Mouse (Mus musculus) E14TG2a.4 (cell line): ENCODE measurements at regions not wholly inside any gene's neighbourhood (a gene's known extent, or its start where the extent isn't known, plus 50 kb on each side); places are given as distances from the start of the nearest gene placed in this dataset.

ENCODE experiments used
- CTCF ChIP-seq: conservative IDR thresholded peaks from 2 replicates; pipeline ENCODE4 v1.5.1; 2014; ENCODE audit warnings: low read length
- NANOG ChIP-seq: IDR thresholded peaks from 2 replicates; pipeline ENCODE4 v1.6.1; 2014; ENCODE audit warnings: borderline replicate concordance, low read length, mixed read lengths

- TF ChIP-seq CTCF: no peak
- TF ChIP-seq NANOG: no peak
These were observed 223.1 kb upstream of the Adamts16 start for GRCm38 (mm10) chr13:71064590-71065307.
